Mouse (Mus musculus) erythroblast, embryonic 14.5 days (primary cell): Measurements from ENCODE around the gene Scand1.

Experiments used
- GATA1 ChIP-seq: IDR thresholded peaks from 2 replicates; pipeline ENCODE4 v1.6.1; 2012; ENCODE audit warnings: low read length, inconsistent platforms, mixed read lengths
- TAL1 ChIP-seq: IDR thresholded peaks from 3 replicates; pipeline ENCODE4 v1.6.1; 2012; ENCODE audit warnings: low read length, inconsistent platforms, mixed read lengths

DNA sequence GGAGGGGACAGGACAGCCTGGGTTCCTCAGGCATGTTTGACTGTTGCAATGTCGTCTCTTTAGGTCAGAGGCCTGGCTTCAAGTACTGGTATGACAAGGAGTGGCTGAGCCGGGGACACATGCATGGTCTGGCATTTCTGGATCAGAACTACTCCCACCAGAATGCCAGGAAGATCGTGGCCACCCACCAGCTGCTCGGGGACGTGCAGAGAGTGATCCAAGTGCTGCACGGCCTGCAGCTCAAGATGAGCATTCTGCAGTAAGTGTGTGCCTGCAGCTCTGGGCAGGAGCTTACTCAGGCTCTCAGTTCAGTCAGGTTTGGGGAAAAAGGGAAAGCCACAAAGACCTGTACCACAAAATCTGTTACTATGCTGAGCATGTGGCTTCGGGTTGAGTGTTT lies 14.0 kb downstream of the Scand1 start:
- TF ChIP-seq GATA1 (no peak), TAL1 (no peak)
